Mouse (Mus musculus): ENCODE results near the gene Dgkz.

- TF ChIP-seq POLR2A (IDR thresholded peaks at IDR 0.05; ENCODE audit: low read depth, low read length), result no peak
- peak; percentile 91 for TF ChIP-seq CTCF (IDR thresholded peaks at IDR 0.05; ENCODE audit: extremely low read depth, insufficient read length, insufficient replicate concordance, low read depth, low read length)
Measured at GRCm38 (mm10) chr2:91944170-91944950, 31.3 kb downstream of the Dgkz start.

Data from small intestine, adult 2 months (tissue).